ENCODE assay signal across 14 mouse cellular contexts in genomic region chrX:12436106-12436505, GRCm38 (mm10).
DNase-seq lines count a peak whose midpoint lies in the region; ATAC-seq and TF ChIP-seq lines count a peak whose summit lies in the region.
"Had no signal": no experiment of that assay in that cellular context is flagged by ENCODE, and none has a peak within 500 bp of the region (broad histone marks: within the 10 kb centered on the region; RNA-seq: fewer than 3 reads in every experiment).

No protein-coding gene starts in this region.

- no peak overlapping the region for H3K4me2 ChIP-seq in lung, embryonic 14.5 days
- no peak overlapping the region for H3K4me2 ChIP-seq in midbrain, embryonic 14.5 days (ENCODE audit: low read length)
- H3K4me2 ChIP-seq: heart, embryonic 15.5 days; liver, embryonic 15.5 days had no signal

- no peak for TF ChIP-seq CTCF in lung, embryonic 14.5 days (IDR thresholded peaks at IDR 0.05; ENCODE audit: low read depth)

- H3K4me1 ChIP-seq in lung, embryonic 14.5 days (ENCODE audit: insufficient read depth) = no peaks in the 10 kb centered on the region
- H3K4me1 ChIP-seq in midbrain, embryonic 14.5 days (ENCODE audit: control insufficient read depth, insufficient read depth, low read length) = no peaks in the 10 kb centered on the region
- H3K4me1 ChIP-seq: heart, embryonic 15.5 days; liver, embryonic 15.5 days had no signal

- H3K27me3 ChIP-seq in lung, embryonic 14.5 days (ENCODE audit: insufficient read depth, low read length) = no peaks in the 10 kb centered on the region
- no peaks in the 10 kb centered on the region for H3K27me3 ChIP-seq in midbrain, embryonic 14.5 days (ENCODE audit: control insufficient read depth, insufficient read depth, low read length)
- H3K27me3 ChIP-seq: liver, embryonic 15.5 days had no signal

- no peak for ATAC-seq in lung, embryonic 14.5 days (ENCODE audit: insufficient read depth)
- ATAC-seq in midbrain, embryonic 14.5 days (ENCODE audit: low FRiP score, low TSS enrichment) = no peak

- no peaks in the 10 kb centered on the region for H3K36me3 ChIP-seq in lung, embryonic 14.5 days (ENCODE audit: insufficient read depth)
- no peaks in the 10 kb centered on the region for H3K36me3 ChIP-seq in midbrain, embryonic 14.5 days (ENCODE audit: control insufficient read depth, insufficient read depth, low read length)
- H3K36me3 ChIP-seq: heart, embryonic 15.5 days; liver, embryonic 15.5 days had no signal

- intact Hi-C loops in heart, postnatal 36 days (cut with DNase I) = no loop called here

- H3K9me3 ChIP-seq in lung, embryonic 14.5 days (ENCODE audit: low read depth, low read length) = no peaks in the 10 kb centered on the region
- H3K9me3 ChIP-seq in midbrain, embryonic 14.5 days (ENCODE audit: control insufficient read depth, low read length) = no peaks in the 10 kb centered on the region
- H3K9me3 ChIP-seq: heart, embryonic 15.5 days; liver, embryonic 15.5 days had no signal

- no peak overlapping the region for H3K9ac ChIP-seq in lung, embryonic 14.5 days
- H3K9ac ChIP-seq in midbrain, embryonic 14.5 days (replicated peaks; ENCODE audit: low read length) = no peak overlapping the region
- H3K9ac ChIP-seq: heart, embryonic 15.5 days; liver, embryonic 15.5 days had no signal

- no peak overlapping the region for H3K27ac ChIP-seq in lung, embryonic 14.5 days (ENCODE audit: low read depth)
- no peak overlapping the region for H3K27ac ChIP-seq in midbrain, embryonic 14.5 days (replicated peaks; ENCODE audit: low read depth, low read length)
- H3K27ac ChIP-seq: heart, embryonic 15.5 days; left cerebral cortex, adult 2 months; liver, embryonic 15.5 days had no signal

- 35% methylated on average over 7 of the region's 7 CpGs for WGBS in lung, embryonic 14.5 days
- 41% methylated on average over 7 of the region's 7 CpGs for WGBS in midbrain, embryonic 14.5 days

- peak; percentile 20 for DNase-seq in embryo, embryonic 10 days (ENCODE audit: low spot score)
- no peak for DNase-seq in embryo, embryonic 10.5 days (ENCODE audit: low spot score)
- DNase-seq in lung, embryonic 14.5 days = peak; percentile 27
- no peak for DNase-seq in lung, postnatal 36 days
- peak; percentile 0 for DNase-seq in T-cell, adult 2 months (ENCODE audit: low spot score)
- peak; percentile 53 for DNase-seq in midbrain, embryonic 14.5 days
- no peak for DNase-seq in heart, postnatal 36 days
- DNase-seq in layer of hippocampus, postnatal 25 days (ENCODE audit: extremely low spot score in 1 of 2, low spot score in 1 of 2) = no peak
- DNase-seq: gastrocnemius, postnatal 36 days; kidney, postnatal 25 days; spleen, adult 18-20 months had no signal

- H3K4me3 ChIP-seq in lung, embryonic 14.5 days (ENCODE audit: low read depth, low read length) = no peak overlapping the region
- H3K4me3 ChIP-seq in midbrain, embryonic 14.5 days (replicated peaks; ENCODE audit: low read depth, low read length) = no peak overlapping the region
- H3K4me3 ChIP-seq: heart, embryonic 15.5 days; left cerebral cortex, adult 2 months; liver, embryonic 15.5 days had no signal

Comparison
In these comparisons a context has a peak if more than half of its experiments do, and no peak if none do; other contexts are left out.
1. DNase-seq: peak in embryo, embryonic 10 days (single experiment), lung, embryonic 14.5 days (single experiment), T-cell, adult 2 months (single experiment) and midbrain, embryonic 14.5 days (single experiment); none in embryo, embryonic 10.5 days (single experiment), lung, postnatal 36 days (single experiment), heart, postnatal 36 days (0 of 2) and layer of hippocampus, postnatal 25 days (0 of 2).